Mouse (Mus musculus) myocyte (in vitro differentiated cells): Measurements from ENCODE around the gene Sidt2. TPM values are rescaled to one million over a fixed set of nuclear protein-coding genes. Genes with fewer than 3 reads are reported as not detected.

Experiments used
- H3K27me3 ChIP-seq: one replicate; pipeline ENCODE4 v1.6.1; 2011; ENCODE audit not compliant: control insufficient read depth, insufficient read depth, insufficient read length
- H3K36me3 ChIP-seq: one replicate; pipeline ENCODE4 v1.6.1; 2011; ENCODE audit not compliant: control insufficient read depth, insufficient read depth
- H3K4me2 ChIP-seq: one replicate; pipeline ENCODE4 v1.6.1; 2011; ENCODE audit warnings: low read depth, control low read depth
- H3K4me3 ChIP-seq: one replicate; pipeline ENCODE4 v1.5.1; 2011; ENCODE audit warnings: mild to moderate bottlenecking, control low read depth, moderate library complexity
- H3K79me2 ChIP-seq: one replicate; pipeline ENCODE4 v1.6.1; 2011; ENCODE audit not compliant: control insufficient read depth, insufficient read depth
- H3ac ChIP-seq: one replicate; pipeline ENCODE4 v1.6.1; 2011; ENCODE audit not compliant: control insufficient read depth, insufficient read length
- CEBPB ChIP-seq: IDR thresholded peaks from 2 replicates; pipeline ENCODE4 v1.6.1; 2011; ENCODE audit warnings: mild to moderate bottlenecking, moderate library complexity; ENCODE audit not compliant: poor library complexity, insufficient read depth, severe bottlenecking
- E2F4 ChIP-seq: IDR thresholded peaks from one replicate; pipeline ENCODE4 v1.6.1; 2011; ENCODE audit warnings: mild to moderate bottlenecking, control low read depth, moderate library complexity; ENCODE audit not compliant: insufficient read depth
- MAX ChIP-seq: IDR thresholded peaks from one replicate; pipeline ENCODE4 v1.6.1; 2011; ENCODE audit warnings: low read depth, mild to moderate bottlenecking, control low read depth
- MYOD1 ChIP-seq, 3 experiments: IDR thresholded peaks; one replicate each; pipeline ENCODE4 v1.6.1; 2011; ENCODE audit warnings: control low read depth in 2 of 3, low read depth in 2 of 3, mild to moderate bottlenecking in 2 of 3, moderate library complexity in 1 of 3; ENCODE audit not compliant: insufficient read length in 2 of 3, control insufficient read depth in 1 of 3
- MYOG ChIP-seq, 3 experiments: IDR thresholded peaks; one replicate each; pipeline ENCODE4 v1.6.1; 2011; ENCODE audit warnings: control low read depth in 2 of 3, low read depth in 2 of 3, mild to moderate bottlenecking in 2 of 3; ENCODE audit not compliant: insufficient read length in 2 of 3, control insufficient read depth in 1 of 3, insufficient read depth in 1 of 3
- POLR2A ChIP-seq: IDR thresholded peaks from one replicate; pipeline ENCODE4 v1.6.1; 2011; ENCODE audit warnings: low read depth, mild to moderate bottlenecking, control low read depth, moderate library complexity; ENCODE audit not compliant: insufficient read length
- POLR2AphosphoS2 ChIP-seq: IDR thresholded peaks from one replicate; pipeline ENCODE4 v1.6.1; 2011; ENCODE audit warnings: low read depth, control low read depth; ENCODE audit not compliant: insufficient read length
- REST ChIP-seq: IDR thresholded peaks from one replicate; pipeline ENCODE4 v1.6.1; 2011; ENCODE audit warnings: mild to moderate bottlenecking, control low read depth, moderate library complexity; ENCODE audit not compliant: insufficient read depth, insufficient read length
- SRF ChIP-seq: IDR thresholded peaks from one replicate; pipeline ENCODE4 v1.6.1; 2011; ENCODE audit warnings: low read depth; ENCODE audit not compliant: control insufficient read depth, insufficient read length
- TCF12 ChIP-seq: IDR thresholded peaks from one replicate; pipeline ENCODE4 v1.6.1; 2011; ENCODE audit warnings: mild to moderate bottlenecking, control low read depth; ENCODE audit not compliant: poor library complexity, insufficient read depth, severe bottlenecking
- TCF3 ChIP-seq: IDR thresholded peaks from one replicate; pipeline ENCODE4 v1.6.1; 2011; ENCODE audit warnings: low read depth, control low read depth; ENCODE audit not compliant: insufficient read length
- USF1 ChIP-seq: IDR thresholded peaks from one replicate; pipeline ENCODE4 v1.6.1; 2011; ENCODE audit warnings: low read depth, mild to moderate bottlenecking, control low read depth, moderate library complexity
- polyA plus RNA-seq: library from polyadenylated mRNA; unstranded; fragments of >200 nt; fragmentation: generic; extraction: Trizol; gene quantifications from one replicate; pipeline ENCODE4 v1.2.1, GENCODE M21; 2012; ENCODE audit warnings: missing spikeins

Sidt2 gene
- polyA plus RNA-seq, 1 experiment: 59.9 TPM

DNA sequence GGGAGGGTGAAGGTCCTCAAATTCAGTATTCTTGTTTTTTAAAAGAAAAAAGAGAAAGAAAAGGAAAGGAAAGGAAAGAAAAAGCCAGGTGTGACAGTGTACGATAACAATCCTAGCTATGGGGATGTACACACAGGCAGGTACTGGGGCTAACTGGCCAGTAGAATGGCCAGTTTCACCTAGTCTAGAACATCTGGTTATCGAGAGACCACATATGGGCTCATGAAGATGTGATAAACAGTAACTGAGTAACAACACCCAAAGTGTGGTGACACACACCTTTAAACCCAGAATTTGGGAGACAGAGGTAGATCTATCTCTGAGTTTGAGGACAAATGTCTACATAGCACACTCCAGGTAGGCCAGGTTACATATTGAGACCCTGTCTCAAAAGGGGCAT lies 24.7 kb upstream of the Sidt2 start:
- H3ac ChIP-seq: no peak overlapping the region
- peaks cover 90% of the 10 kb centered on the region for H3K79me2 ChIP-seq
- H3K4me3 ChIP-seq: no peak overlapping the region
- peaks cover 16% of the 10 kb centered on the region for H3K36me3 ChIP-seq
- H3K4me2 ChIP-seq: no peak overlapping the region
- H3K27me3 ChIP-seq: no peaks in the 10 kb centered on the region
- TF ChIP-seq TCF3: no peak
- no peak for TF ChIP-seq SRF

DNA sequence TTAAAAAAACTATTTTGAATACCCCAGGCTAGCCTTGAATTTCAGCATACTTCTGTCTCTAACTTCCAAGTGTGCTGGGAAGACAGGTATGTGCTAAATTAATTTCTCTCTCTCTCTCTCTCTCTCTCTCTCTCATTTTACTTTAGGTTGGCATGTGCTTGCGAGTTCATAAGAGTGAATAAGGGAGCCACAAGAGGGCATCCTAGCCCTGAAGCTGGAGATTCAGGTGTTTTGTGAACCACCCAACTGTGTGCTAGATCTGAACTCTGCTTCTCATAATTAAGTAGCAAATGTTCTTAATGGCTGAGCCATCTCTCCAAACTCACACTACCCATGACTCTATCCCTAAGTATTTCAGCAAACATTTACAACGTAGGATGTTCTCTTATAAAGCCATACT lies 21.8 kb upstream of the Sidt2 start:
- Histone ChIP-seq H3K36me3 (peaks cover 27% of the 10 kb centered on the region), H3K4me3 (no peak overlapping the region), H3K27me3 (no peaks in the 10 kb centered on the region), H3K4me2 (no peak overlapping the region), H3K79me2 (peaks cover 61% of the 10 kb centered on the region), H3ac (no peak overlapping the region)
- no peak for TF ChIP-seq E2F4
- TF ChIP-seq MAX: no peak
- no peak for TF ChIP-seq SRF

DNA sequence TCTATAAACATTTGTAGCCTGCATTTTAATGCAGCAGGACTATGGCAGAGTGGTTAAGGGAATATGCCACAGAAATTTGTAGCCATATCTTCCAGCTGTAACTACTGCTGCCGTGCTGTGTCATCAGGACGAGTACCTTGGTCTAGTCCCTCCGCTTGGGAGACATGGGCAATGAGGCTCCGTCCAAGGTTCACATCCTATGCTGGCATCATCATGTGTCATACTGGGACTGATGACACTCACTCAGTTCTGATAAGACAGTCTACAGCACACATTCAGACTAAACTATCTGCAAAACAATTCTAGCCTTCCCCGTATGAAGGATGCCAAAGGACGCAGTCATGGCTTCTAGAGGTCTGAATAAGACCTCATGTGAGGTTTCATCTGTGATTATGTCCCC lies 8.5 kb upstream of the Sidt2 start:
- peaks cover 51% of the 10 kb centered on the region for H3K36me3 ChIP-seq
- no peak overlapping the region for H3K4me2 ChIP-seq
- TF ChIP-seq SRF: no peak

DNA sequence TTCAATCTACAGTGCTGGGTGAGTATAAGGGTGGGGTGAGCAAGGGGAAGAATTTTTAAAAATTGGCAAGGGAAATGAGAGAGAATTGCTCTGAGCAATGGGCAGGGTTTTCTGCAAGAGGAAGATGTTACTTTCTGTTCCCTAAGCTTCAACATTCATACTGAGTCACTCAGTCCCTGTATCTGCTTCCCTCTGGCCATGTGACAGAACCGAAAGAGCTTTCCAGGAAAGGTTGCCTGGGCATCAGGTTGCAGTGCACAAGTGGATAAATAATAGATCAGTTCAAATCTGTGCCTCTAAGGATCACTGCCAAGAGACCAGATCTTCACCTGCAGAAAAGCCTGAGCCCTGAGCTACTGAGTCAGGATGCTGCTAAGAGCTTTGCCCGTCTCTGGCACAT lies 6.8 kb upstream of the Sidt2 start:
- no peak overlapping the region for H3ac ChIP-seq
- no peaks in the 10 kb centered on the region for H3K79me2 ChIP-seq
- peaks cover 35% of the 10 kb centered on the region for H3K36me3 ChIP-seq
- H3K27me3 ChIP-seq: no peaks in the 10 kb centered on the region
- TF ChIP-seq POLR2A (no peak), SRF (no peak), MAX (no peak), POLR2AphosphoS2 (no peak), MYOD1 (IDR thresholded peaks at IDR 0.05; ENCODE audit: control insufficient read depth in 1 of 3, insufficient read length in 2 of 3, low read depth in 2 of 3) (no peak), E2F4 (no peak), CEBPB (no peak), MYOG (IDR thresholded peaks at IDR 0.05; ENCODE audit: control insufficient read depth in 1 of 3, insufficient read depth in 1 of 3, insufficient read length in 2 of 3, low read depth in 2 of 3) (no peak), REST (no peak), USF1 (no peak), TCF12 (no peak), TCF3 (no peak)
- H3K4me3 ChIP-seq: no peak overlapping the region
- no peak overlapping the region for H3K4me2 ChIP-seq

More for the DNA sequence above, 8.5 kb upstream of the Sidt2 start:
- Histone ChIP-seq H3K27me3 (no peaks in the 10 kb centered on the region), H3K79me2 (no peaks in the 10 kb centered on the region), H3K4me3 (no peak overlapping the region), H3ac (no peak overlapping the region)

DNA sequence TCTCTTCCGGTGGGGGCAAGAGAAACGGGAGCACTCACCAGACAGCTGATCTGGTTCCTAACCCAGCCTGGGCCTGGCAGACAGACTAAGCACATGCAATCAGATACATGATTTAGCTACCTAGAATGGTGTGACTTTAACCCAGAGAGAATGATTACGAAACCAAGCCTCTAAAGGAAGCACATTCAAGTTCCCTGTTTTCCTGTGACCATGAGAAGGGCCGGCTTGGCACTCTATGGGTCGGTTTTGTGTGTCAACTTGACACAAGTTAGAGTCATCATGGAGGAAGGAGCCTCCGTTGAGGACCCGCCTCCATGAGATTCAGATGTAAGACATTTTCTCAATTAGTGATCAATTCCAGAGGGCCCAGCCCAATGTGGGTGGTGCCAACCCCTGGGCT lies 4.6 kb upstream of the Sidt2 start:
- H3K27me3 ChIP-seq: no peaks in the 10 kb centered on the region
- H3K79me2 ChIP-seq: no peaks in the 10 kb centered on the region
- H3K4me3 ChIP-seq: no peak overlapping the region
- peaks cover 26% of the 10 kb centered on the region for H3K36me3 ChIP-seq
- H3K4me2 ChIP-seq: no peak overlapping the region
- no peak overlapping the region for H3ac ChIP-seq
- no peak for TF ChIP-seq CEBPB
- no peak for TF ChIP-seq MYOG (IDR thresholded peaks at IDR 0.05; ENCODE audit: control insufficient read depth in 1 of 3, insufficient read depth in 1 of 3, insufficient read length in 2 of 3, low read depth in 2 of 3)
- TF ChIP-seq POLR2A: no peak
- no peak for TF ChIP-seq TCF3
- TF ChIP-seq TCF12: no peak
- no peak for TF ChIP-seq MYOD1 (IDR thresholded peaks at IDR 0.05; ENCODE audit: control insufficient read depth in 1 of 3, insufficient read length in 2 of 3, low read depth in 2 of 3)
- no peak for TF ChIP-seq REST
- TF ChIP-seq POLR2AphosphoS2: no peak
- no peak for TF ChIP-seq USF1
- TF ChIP-seq SRF: no peak
- TF ChIP-seq MAX: no peak
- TF ChIP-seq E2F4: no peak

DNA sequence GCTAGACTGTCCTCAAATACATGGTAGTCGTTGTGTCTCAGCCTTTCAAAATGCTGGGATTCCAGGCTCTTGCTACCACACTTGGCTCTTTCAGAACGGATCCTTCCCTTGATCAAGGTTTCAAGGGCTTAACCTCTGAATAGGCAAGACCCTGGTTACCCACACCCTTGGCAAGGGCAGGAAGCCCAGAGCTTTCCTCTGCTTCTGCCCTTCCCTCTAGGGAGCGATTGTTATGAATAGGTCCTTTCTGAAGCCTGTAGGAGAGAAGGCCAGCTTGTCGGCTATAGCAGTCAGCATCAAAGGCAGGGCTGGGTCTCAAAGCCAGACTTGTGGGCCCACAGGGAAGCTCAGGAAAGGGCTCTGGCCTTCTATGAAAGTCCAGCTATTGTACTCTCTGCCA lies 3.8 kb upstream of the Sidt2 start:
- no peaks in the 10 kb centered on the region for H3K27me3 ChIP-seq
- no peak overlapping the region for H3K4me3 ChIP-seq
- H3K36me3 ChIP-seq: peaks cover 19% of the 10 kb centered on the region
- peaks cover 6% of the 10 kb centered on the region for H3K79me2 ChIP-seq
- TF ChIP-seq SRF: no peak
- no peak for TF ChIP-seq USF1
- no peak for TF ChIP-seq E2F4
- no peak for TF ChIP-seq TCF3
- no peak for TF ChIP-seq CEBPB
- TF ChIP-seq MYOG (IDR thresholded peaks at IDR 0.05; ENCODE audit: control insufficient read depth in 1 of 3, insufficient read depth in 1 of 3, insufficient read length in 2 of 3, low read depth in 2 of 3): no peak
- no peak overlapping the region for H3K4me2 ChIP-seq
- H3ac ChIP-seq: no peak overlapping the region
